Mouse (Mus musculus) megakaryocyte, adult 5-6 weeks (primary cell): ENCODE measurements around the gene Slc29a1. TPM values are rescaled to one million over a fixed set of nuclear protein-coding genes. Genes with fewer than 3 reads are reported as not detected.

Source experiments
- ATAC-seq: 2 replicates; pipeline ENCODE4 v1.8.0; 2016; ENCODE audit warnings: mild to moderate bottlenecking, inconsistent platforms; ENCODE audit not compliant: poor library complexity, severe bottlenecking
- total RNA-seq, 2 experiments: library from RNA; stranded (forward) in 1 of 2; stranded (reverse) in 1 of 2; fragments of 153-499, 151-499 nt in 1 of 2; fragments of 221-1000, 200-1000 nt in 1 of 2; gene quantifications; 2 replicates each; pipeline versions ENCODE4 v1.2.3 to v1.2.4; 2015 to 2017

The Slc29a1 gene
- total RNA-seq, 2 experiments from 2014 or later = 23.8 to 32.6 TPM

- no peak for ATAC-seq
Observed at GRCm38 (mm10) chr17:45612008-45612407, 12.6 kb upstream of the Slc29a1 start.

- ATAC-seq = no peak
Observed at GRCm38 (mm10) chr17:45610144-45610866, 10.9 kb upstream of the Slc29a1 start.

- peak; percentile 56 for ATAC-seq
Observed at GRCm38 (mm10) chr17:45608396-45608795, 9.0 kb upstream of the Slc29a1 start.

- no peak for ATAC-seq
Observed at GRCm38 (mm10) chr17:45606992-45607879, 7.8 kb upstream of the Slc29a1 start.

- no peak for ATAC-seq
Observed at GRCm38 (mm10) chr17:45602984-45603383, 3.6 kb upstream of the Slc29a1 start.

- no peak for ATAC-seq
Observed at GRCm38 (mm10) chr17:45601877-45602304, 2.5 kb upstream of the Slc29a1 start, which contains the start of gene Mymx. Gene Mymx, minus strand, starts transcription at chr17:45602102.

- no peak for ATAC-seq
Observed at GRCm38 (mm10) chr17:45601325-45601724, 1.9 kb upstream of the Slc29a1 start.

- ATAC-seq = no peak
Observed at GRCm38 (mm10) chr17:45600267-45600666, 861 bp upstream of the Slc29a1 start.

GRCm38 (mm10) chr17:45598891-45599290 lies 515 bp downstream of the Slc29a1 start:
- ATAC-seq = no peak

GRCm38 (mm10) chr17:45598376-45598775 lies 1.0 kb downstream of the Slc29a1 start:
- ATAC-seq = no peak

- peak; percentile 21 for ATAC-seq
Observed at GRCm38 (mm10) chr17:45597787-45598186, 1.6 kb downstream of the Slc29a1 start.

GRCm38 (mm10) chr17:45596631-45597396 lies 2.6 kb downstream of the Slc29a1 start:
- peak; percentile 67 for ATAC-seq

GRCm38 (mm10) chr17:45595736-45596390 lies 3.5 kb downstream of the Slc29a1 start:
- ATAC-seq = no peak

- peak; percentile 64 for ATAC-seq
Observed at GRCm38 (mm10) chr17:45594881-45595735, 4.3 kb downstream of the Slc29a1 start.

GRCm38 (mm10) chr17:45594195-45594594 lies 5.2 kb downstream of the Slc29a1 start:
- no peak for ATAC-seq

GRCm38 (mm10) chr17:45593479-45593878 lies 5.9 kb downstream of the Slc29a1 start:
- ATAC-seq = no peak

- ATAC-seq = no peak
Observed at GRCm38 (mm10) chr17:45592606-45593431, 6.6 kb downstream of the Slc29a1 start.

- no peak for ATAC-seq
Observed at GRCm38 (mm10) chr17:45591701-45592605, 7.5 kb downstream of the Slc29a1 start.
